11 mouse cellular contexts compared by ENCODE assay signal in genomic region chr13:109914846-109915245, GRCm38 (mm10).
DNase-seq lines count a peak whose midpoint lies in the region; ATAC-seq and TF ChIP-seq lines count a peak whose summit lies in the region.
"Had no signal": no experiment of that assay in that cellular context is flagged by ENCODE, and none has a peak within 500 bp of the region (broad histone marks: within the 10 kb centered on the region; RNA-seq: fewer than 3 reads in every experiment).

No protein-coding gene starts in this region.

- intact Hi-C loops in heart, postnatal 36 days (cut with DNase I), result no loop called here

- H3K36me3 ChIP-seq in heart, embryonic 12.5 days, result no peaks in the 10 kb centered on the region
- no peaks in the 10 kb centered on the region for H3K36me3 ChIP-seq in intestine, embryonic 16.5 days (ENCODE audit: control insufficient read depth, insufficient read depth, low read length)
- no peaks in the 10 kb centered on the region; the same call in 1 of the 2 replicates for H3K36me3 ChIP-seq in liver, postnatal 0 days (replicated peaks; ENCODE audit: insufficient read depth, low read length)
- H3K36me3 ChIP-seq: midbrain, embryonic 15.5 days had no signal

- H3K27ac ChIP-seq in heart, embryonic 12.5 days (ENCODE audit: poor library complexity, severe bottlenecking), result peak overlapping the region; percentile 50
- H3K27ac ChIP-seq in brown adipose tissue, adult 24 weeks (replicated peaks; ENCODE audit: low read depth, low read length), result peak overlapping the region; percentile 92
- H3K27ac ChIP-seq in intestine, embryonic 16.5 days (ENCODE audit: low read length), result no peak overlapping the region
- peak overlapping the region; percentile 12; the same call in 1 of the 2 replicates for H3K27ac ChIP-seq in liver, postnatal 0 days (ENCODE audit: low read depth)
- H3K27ac ChIP-seq: midbrain, embryonic 15.5 days had no signal

- no peak overlapping the region for H3K4me3 ChIP-seq in heart, embryonic 12.5 days
- no peak overlapping the region for H3K4me3 ChIP-seq in brown adipose tissue, adult 24 weeks (ENCODE audit: insufficient read depth, low read depth, low read length)
- no peak overlapping the region for H3K4me3 ChIP-seq in intestine, embryonic 16.5 days (ENCODE audit: low read length)
- no peak overlapping the region for H3K4me3 ChIP-seq in liver, postnatal 0 days (ENCODE audit: low read depth, low read length)
- H3K4me3 ChIP-seq: midbrain, embryonic 15.5 days had no signal

- H3K27me3 ChIP-seq in heart, embryonic 12.5 days (replicated peaks), result no peaks in the 10 kb centered on the region
- H3K27me3 ChIP-seq in intestine, embryonic 16.5 days (replicated peaks; ENCODE audit: control insufficient read depth, insufficient read depth, low read length), result no peaks in the 10 kb centered on the region
- H3K27me3 ChIP-seq in liver, postnatal 0 days (ENCODE audit: insufficient read depth, low read length), result no peaks in the 10 kb centered on the region
- H3K27me3 ChIP-seq: midbrain, embryonic 15.5 days had no signal

- TF ChIP-seq CTCF in liver, postnatal 0 days (IDR thresholded peaks at IDR 0.05; ENCODE audit: low read depth), result no peak

- WGBS in heart, embryonic 12.5 days, result 38% methylated on average over 5 of the region's 5 CpGs
- WGBS in intestine, embryonic 16.5 days, result 18% methylated on average over 5 of the region's 5 CpGs
- WGBS in liver, postnatal 0 days (ENCODE audit: insufficient replicate concordance), result 28% methylated on average over 5 of the region's 5 CpGs

- no peak for TF ChIP-seq EP300 in liver, postnatal 0 days (IDR thresholded peaks at IDR 0.05; ENCODE audit: low read depth)

- H3K4me1 ChIP-seq in heart, embryonic 12.5 days (replicated peaks), result peaks cover 81% of the 10 kb centered on the region
- peaks cover 16% of the 10 kb centered on the region for H3K4me1 ChIP-seq in brown adipose tissue, adult 24 weeks (ENCODE audit: control insufficient read depth, insufficient read depth, insufficient read length, low read length)
- H3K4me1 ChIP-seq in intestine, embryonic 16.5 days (ENCODE audit: control insufficient read depth, insufficient read depth, low read length), result peaks cover 10% of the 10 kb centered on the region
- H3K4me1 ChIP-seq in liver, postnatal 0 days (ENCODE audit: insufficient read depth), result peaks cover 27% of the 10 kb centered on the region

- no peak for DNase-seq in heart, postnatal 36 days
- no peak for DNase-seq in liver, postnatal 0 days
- no peak for DNase-seq in cerebellum, postnatal 36 days
- no peak for DNase-seq in cerebellum, postnatal 4 days (ENCODE audit: low spot score in 2 of 2)
- DNase-seq: right cerebral cortex, postnatal 14 days; thymus, adult 18-20 months had no signal

- H3K4me2 ChIP-seq in heart, embryonic 12.5 days, result peak overlapping the region; percentile 8
- no peak overlapping the region for H3K4me2 ChIP-seq in intestine, embryonic 16.5 days (ENCODE audit: low read depth, low read length)
- no peak overlapping the region for H3K4me2 ChIP-seq in liver, postnatal 0 days (ENCODE audit: low read depth, low read length)
- H3K4me2 ChIP-seq: midbrain, embryonic 15.5 days had no signal

- no peak overlapping the region for H3K9ac ChIP-seq in heart, embryonic 12.5 days
- no peak overlapping the region for H3K9ac ChIP-seq in intestine, embryonic 16.5 days (ENCODE audit: low read depth, low read length)
- H3K9ac ChIP-seq in liver, postnatal 0 days (replicated peaks), result no peak overlapping the region
- H3K9ac ChIP-seq: midbrain, embryonic 15.5 days had no signal

- ATAC-seq in heart, embryonic 12.5 days (ENCODE audit: insufficient number of reproducible peaks, low FRiP score), result no peak
- peak; percentile 43; the same call in 1 of the 2 replicates for ATAC-seq in intestine, embryonic 16.5 days
- no peak for ATAC-seq in liver, postnatal 0 days
- no peak for ATAC-seq in CD4-positive, CD25-positive, alpha-beta regulatory T cell, adult 4 months
- ATAC-seq: midbrain, embryonic 15.5 days had no signal

- H3K9me3 ChIP-seq in heart, embryonic 12.5 days (replicated peaks), result no peaks in the 10 kb centered on the region
- H3K9me3 ChIP-seq in intestine, embryonic 16.5 days (ENCODE audit: control insufficient read depth, low read length), result no peaks in the 10 kb centered on the region
- H3K9me3 ChIP-seq in liver, postnatal 0 days (ENCODE audit: low read length), result no peaks in the 10 kb centered on the region
- H3K9me3 ChIP-seq: midbrain, embryonic 15.5 days had no signal
